In the genomic region with DNA sequence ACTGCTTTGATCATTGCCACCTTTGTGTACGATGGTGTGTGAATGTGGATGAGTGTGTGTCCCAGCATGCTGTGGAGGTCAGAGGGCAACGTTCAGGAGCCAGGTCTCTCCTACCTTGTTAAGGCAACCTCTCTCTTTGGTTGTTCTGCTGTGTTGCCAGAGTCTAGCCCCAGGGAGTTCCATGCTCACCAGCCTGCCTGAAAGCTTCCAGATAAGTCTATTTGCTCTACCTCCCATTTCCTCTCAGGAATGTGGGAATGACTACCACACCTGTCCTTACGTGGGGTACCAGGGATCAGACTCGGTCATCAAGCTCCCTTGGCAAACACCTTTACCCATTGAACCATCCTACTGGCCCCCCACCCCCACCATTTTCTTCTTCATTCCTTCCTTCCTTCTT, we compare ENCODE assay signal across 23 mouse cellular contexts. TPM values are rescaled to one million over a fixed set of nuclear protein-coding genes. Genes with fewer than 3 reads are reported as not detected.
DNase-seq lines count a peak whose midpoint lies in the region; ATAC-seq and TF ChIP-seq lines count a peak whose summit lies in the region.
"Had no signal": no experiment of that assay in that cellular context is flagged by ENCODE, and none has a peak within 500 bp of the region (broad histone marks: within the 10 kb centered on the region; RNA-seq: fewer than 3 reads in every experiment).

No protein-coding gene starts in this region.

- no peaks in the 10 kb centered on the region for H3K27me3 ChIP-seq in lung, embryonic 16.5 days (ENCODE audit: control insufficient read depth, insufficient read depth, low read depth, low read length)
- no peaks in the 10 kb centered on the region for H3K27me3 ChIP-seq in intestine, embryonic 16.5 days (replicated peaks; ENCODE audit: control insufficient read depth, insufficient read depth, low read length)
- no peaks in the 10 kb centered on the region for H3K27me3 ChIP-seq in stomach, embryonic 15.5 days (replicated peaks)
- no peaks in the 10 kb centered on the region for H3K27me3 ChIP-seq in hindbrain, postnatal 0 days (ENCODE audit: insufficient read depth, low read length)
- H3K27me3 ChIP-seq: embryonic facial prominence, embryonic 13.5 days; embryonic facial prominence, embryonic 15.5 days; forebrain, embryonic 12.5 days had no signal

- WGBS in lung, embryonic 16.5 days = 53% methylated on average over 4 of the region's 4 CpGs
- WGBS in intestine, embryonic 16.5 days = 57% methylated on average over 4 of the region's 4 CpGs
- WGBS in stomach, embryonic 15.5 days = 55% methylated on average over 4 of the region's 4 CpGs
- 79% methylated on average over 4 of the region's 4 CpGs for WGBS in hindbrain, postnatal 0 days

- H3K27ac ChIP-seq in lung, embryonic 16.5 days (ENCODE audit: low read length) = 0 out of 2 replicates have a peak overlapping the region, but pooled peaks have one; percentile 20
- no peak overlapping the region for H3K27ac ChIP-seq in intestine, embryonic 16.5 days (ENCODE audit: low read length)
- H3K27ac ChIP-seq in stomach, embryonic 15.5 days = no peak overlapping the region; the same call in 1 of the 2 replicates
- no peak overlapping the region for H3K27ac ChIP-seq in hindbrain, postnatal 0 days
- H3K27ac ChIP-seq: embryonic facial prominence, embryonic 13.5 days; embryonic facial prominence, embryonic 15.5 days; forebrain, embryonic 10.5 days; forebrain, embryonic 12.5 days had no signal

- no peaks in the 10 kb centered on the region for H3K9me3 ChIP-seq in lung, embryonic 16.5 days (ENCODE audit: control insufficient read depth, low read length)
- no peaks in the 10 kb centered on the region for H3K9me3 ChIP-seq in intestine, embryonic 16.5 days (ENCODE audit: control insufficient read depth, low read length)
- no peaks in the 10 kb centered on the region for H3K9me3 ChIP-seq in stomach, embryonic 15.5 days
- H3K9me3 ChIP-seq in hindbrain, postnatal 0 days (ENCODE audit: low read length) = no peaks in the 10 kb centered on the region
- H3K9me3 ChIP-seq: embryonic facial prominence, embryonic 13.5 days; embryonic facial prominence, embryonic 15.5 days; forebrain, embryonic 10.5 days; forebrain, embryonic 12.5 days had no signal

- H3K9ac ChIP-seq in lung, embryonic 16.5 days (ENCODE audit: low read length) = no peak overlapping the region
- no peak overlapping the region for H3K9ac ChIP-seq in intestine, embryonic 16.5 days (ENCODE audit: low read depth, low read length)
- no peak overlapping the region for H3K9ac ChIP-seq in stomach, embryonic 15.5 days
- H3K9ac ChIP-seq in hindbrain, postnatal 0 days (replicated peaks; ENCODE audit: low read length) = no peak overlapping the region
- H3K9ac ChIP-seq: embryonic facial prominence, embryonic 13.5 days; embryonic facial prominence, embryonic 15.5 days; forebrain, embryonic 12.5 days had no signal

- H3K4me1 ChIP-seq in lung, embryonic 16.5 days (replicated peaks; ENCODE audit: control insufficient read depth, insufficient read depth, low read length) = no peaks in the 10 kb centered on the region
- H3K4me1 ChIP-seq in intestine, embryonic 16.5 days (ENCODE audit: control insufficient read depth, insufficient read depth, low read length) = peaks cover 5% of the 10 kb centered on the region; the same call in 1 of the 2 replicates
- no peaks in the 10 kb centered on the region for H3K4me1 ChIP-seq in stomach, embryonic 15.5 days
- no peaks in the 10 kb centered on the region for H3K4me1 ChIP-seq in hindbrain, postnatal 0 days (ENCODE audit: insufficient read depth, low read length)
- H3K4me1 ChIP-seq: embryonic facial prominence, embryonic 13.5 days; embryonic facial prominence, embryonic 15.5 days; forebrain, embryonic 10.5 days; forebrain, embryonic 12.5 days had no signal

- H3K4me2 ChIP-seq in lung, embryonic 16.5 days (ENCODE audit: low read depth, low read length) = no peak overlapping the region
- H3K4me2 ChIP-seq in intestine, embryonic 16.5 days (ENCODE audit: low read depth, low read length) = no peak overlapping the region
- no peak overlapping the region for H3K4me2 ChIP-seq in stomach, embryonic 15.5 days
- no peak overlapping the region for H3K4me2 ChIP-seq in hindbrain, postnatal 0 days (ENCODE audit: low read depth, low read length)
- H3K4me2 ChIP-seq: embryonic facial prominence, embryonic 13.5 days; embryonic facial prominence, embryonic 15.5 days; forebrain, embryonic 12.5 days had no signal

- ATAC-seq in lung, embryonic 16.5 days (ENCODE audit: low read depth) = peak; percentile 59; the same call in 1 of the 2 replicates
- ATAC-seq in intestine, embryonic 16.5 days = peak; percentile 54
- ATAC-seq in stomach, embryonic 15.5 days (ENCODE audit: insufficient read depth, low FRiP score, low read depth) = 0 out of 2 replicates have a peak, but pooled peaks have one; percentile 50
- ATAC-seq in monocyte, adult 5-6 weeks (replicated peaks; ENCODE audit: insufficient number of reproducible peaks, low FRiP score, low TSS enrichment, poor library complexity, severe bottlenecking) = no peak
- no peak for ATAC-seq in hindbrain, postnatal 0 days
- ATAC-seq: forebrain, embryonic 14.5 days; forebrain, embryonic 16.5 days had no signal

- no peak for TF ChIP-seq CTCF in hindbrain, postnatal 0 days (IDR thresholded peaks at IDR 0.05; ENCODE audit: low read depth)

- H3K36me3 ChIP-seq in lung, embryonic 16.5 days (ENCODE audit: control insufficient read depth, insufficient read depth, low read length) = no peaks in the 10 kb centered on the region
- H3K36me3 ChIP-seq in intestine, embryonic 16.5 days (ENCODE audit: control insufficient read depth, insufficient read depth, low read length) = no peaks in the 10 kb centered on the region
- H3K36me3 ChIP-seq in stomach, embryonic 15.5 days = no peaks in the 10 kb centered on the region
- no peaks in the 10 kb centered on the region for H3K36me3 ChIP-seq in hindbrain, postnatal 0 days (ENCODE audit: insufficient read depth, low read length)
- H3K36me3 ChIP-seq: embryonic facial prominence, embryonic 13.5 days; embryonic facial prominence, embryonic 15.5 days; forebrain, embryonic 10.5 days; forebrain, embryonic 12.5 days had no signal

- DNase-seq in lung, postnatal 36 days = no peak
- peak; percentile 11 for DNase-seq in yolk sac, embryonic 10.5 days (ENCODE audit: low spot score)
- no peak for DNase-seq in adipocyte (ENCODE audit: low spot score)
- DNase-seq in hindbrain, postnatal 0 days (ENCODE audit: low spot score) = no peak
- DNase-seq: adrenal gland, adult 8-10 months; adrenal gland, postnatal 14 days; adrenal gland, postnatal 36 days; cerebellum, adult 11-12 months; cerebellum, adult 2 months; cerebellum, adult 9-10 months; cerebellum, postnatal 10 days; cerebellum, postnatal 25 days had no signal

- H3K4me3 ChIP-seq in lung, embryonic 16.5 days (ENCODE audit: low read length) = no peak overlapping the region
- H3K4me3 ChIP-seq in intestine, embryonic 16.5 days (ENCODE audit: low read length) = no peak overlapping the region
- no peak overlapping the region for H3K4me3 ChIP-seq in stomach, embryonic 15.5 days (replicated peaks)
- H3K4me3 ChIP-seq in hindbrain, postnatal 0 days (ENCODE audit: low read length) = no peak overlapping the region
- H3K4me3 ChIP-seq: embryonic facial prominence, embryonic 13.5 days; embryonic facial prominence, embryonic 15.5 days; erythroblast, embryonic 14.5 days; forebrain, embryonic 10.5 days; forebrain, embryonic 12.5 days had no signal

RNA-seq across cellular contexts. Expression of a gene that starts 12.3 kb away (rescaled TPM):
- polyA plus RNA-seq in lung, embryonic 16.5 days (2015; fragmentation: Nextera tagmentation; extraction: Ambion mirVana) = 263 and 293 TPM in 2 replicates
- polyA plus RNA-seq in intestine, embryonic 16.5 days (2015; fragmentation: Nextera tagmentation; extraction: Ambion mirVana) = 353 and 370 TPM in 2 replicates
- polyA plus RNA-seq in stomach, embryonic 15.5 days (2015; fragmentation: Nextera tagmentation; extraction: Ambion mirVana) = 448 and 512 TPM in 2 replicates
- 1.1 to 4.4 TPM (median 3.5 TPM) in 3 replicates for total RNA-seq in monocyte, adult 5-6 weeks (2017)
- total RNA-seq in hindbrain, postnatal 0 days (2014; rRNA removed) = 3.4 and 5.0 TPM in 2 replicates
- polyA plus RNA-seq in hindbrain, postnatal 0 days (2015; fragmentation: Nextera tagmentation; extraction: Ambion mirVana) = 12.6 and 13.6 TPM in 2 replicates

RNA-seq across cellular contexts. Expression of a gene that starts 33.3 kb away (rescaled TPM):
- 122 and 123 TPM in 2 replicates for polyA plus RNA-seq in lung, embryonic 16.5 days (2015; fragmentation: Nextera tagmentation; extraction: Ambion mirVana)
- polyA plus RNA-seq in intestine, embryonic 16.5 days (2015; fragmentation: Nextera tagmentation; extraction: Ambion mirVana) = 112 and 117 TPM in 2 replicates
- 107 and 116 TPM in 2 replicates for polyA plus RNA-seq in stomach, embryonic 15.5 days (2015; fragmentation: Nextera tagmentation; extraction: Ambion mirVana)
- 248 to 278 TPM (median 251 TPM) in 3 replicates for total RNA-seq in monocyte, adult 5-6 weeks (2017)
- total RNA-seq in hindbrain, postnatal 0 days (2014; rRNA removed) = 114 and 121 TPM in 2 replicates
- polyA plus RNA-seq in hindbrain, postnatal 0 days (2015; fragmentation: Nextera tagmentation; extraction: Ambion mirVana) = 63.4 and 65.1 TPM in 2 replicates

RNA-seq across cellular contexts. Expression of a gene that starts 36.0 kb away (rescaled TPM):
- 402 and 445 TPM in 2 replicates for polyA plus RNA-seq in lung, embryonic 16.5 days (2015; fragmentation: Nextera tagmentation; extraction: Ambion mirVana)
- polyA plus RNA-seq in intestine, embryonic 16.5 days (2015; fragmentation: Nextera tagmentation; extraction: Ambion mirVana) = 1,017 and 1,065 TPM in 2 replicates
- 916 and 929 TPM in 2 replicates for polyA plus RNA-seq in stomach, embryonic 15.5 days (2015; fragmentation: Nextera tagmentation; extraction: Ambion mirVana)
- total RNA-seq in monocyte, adult 5-6 weeks (2017) = 0.19 to 0.68 TPM in 2 of 3 replicates, not detected in the other
- 2.6 and 4.1 TPM in 2 replicates for total RNA-seq in hindbrain, postnatal 0 days (2014; rRNA removed)
- 5.4 and 6.2 TPM in 2 replicates for polyA plus RNA-seq in hindbrain, postnatal 0 days (2015; fragmentation: Nextera tagmentation; extraction: Ambion mirVana)

RNA-seq across cellular contexts. Expression of a gene that starts 59.9 kb away (rescaled TPM):
- polyA plus RNA-seq in lung, embryonic 16.5 days (2015; fragmentation: Nextera tagmentation; extraction: Ambion mirVana) = 68.5 and 72.8 TPM in 2 replicates
- polyA plus RNA-seq in intestine, embryonic 16.5 days (2015; fragmentation: Nextera tagmentation; extraction: Ambion mirVana) = 26.4 and 28.6 TPM in 2 replicates
- 34.6 and 34.7 TPM in 2 replicates for polyA plus RNA-seq in stomach, embryonic 15.5 days (2015; fragmentation: Nextera tagmentation; extraction: Ambion mirVana)
- 5.7 TPM in 1 of 3 replicates, not detected in the others for total RNA-seq in monocyte, adult 5-6 weeks (2017)
- total RNA-seq in hindbrain, postnatal 0 days (2014; rRNA removed) = 9.2 TPM in 2 replicates
- polyA plus RNA-seq in hindbrain, postnatal 0 days (2015; fragmentation: Nextera tagmentation; extraction: Ambion mirVana) = 5.5 and 6.2 TPM in 2 replicates

Comparison
In these comparisons a context has a peak if more than half of its experiments do, and no peak if none do; other contexts are left out.
1. ATAC-seq: peak in lung, embryonic 16.5 days (single experiment), intestine, embryonic 16.5 days (single experiment) and stomach, embryonic 15.5 days (single experiment); none in monocyte, adult 5-6 weeks (single experiment) and hindbrain, postnatal 0 days (single experiment).
2. RNA of a gene that starts 12.3 kb away (polyA plus RNA-seq): 448 to 512 TPM in stomach, embryonic 15.5 days, 353 to 370 TPM in intestine, embryonic 16.5 days and 263 to 293 TPM in lung, embryonic 16.5 days; 12.6 to 13.6 TPM in hindbrain, postnatal 0 days; every median in the first group is over 10 times any median in the second.
3. RNA of a gene that starts 36.0 kb away (polyA plus RNA-seq): 1,017 to 1,065 TPM in intestine, embryonic 16.5 days, 916 to 929 TPM in stomach, embryonic 15.5 days and 402 to 445 TPM in lung, embryonic 16.5 days; 5.4 to 6.2 TPM in hindbrain, postnatal 0 days; every median in the first group is over 10 times any median in the second.